Mouse (Mus musculus) thymus, adult 2 months (tissue): ENCODE measurements around the gene Gadd45a.

ENCODE experiments used
- CTCF ChIP-seq: fragments of 200-500 bp; IDR thresholded peaks from 2 replicates; pipeline ENCODE4 v1.5.1; 2012; ENCODE audit warnings: mild to moderate bottlenecking, control low read depth, low read length, moderate library complexity, borderline replicate concordance; ENCODE audit not compliant: control insufficient read depth, poor library complexity, insufficient read depth; ENCODE audit errors: extremely low read depth
- POLR2A ChIP-seq: fragments of 200-500 bp; IDR thresholded peaks from 2 replicates; pipeline ENCODE4 v1.6.1; 2012; ENCODE audit warnings: mild to moderate bottlenecking, low read length, control low read depth, moderate library complexity; ENCODE audit not compliant: control insufficient read depth, poor library complexity, insufficient read depth; ENCODE audit errors: extremely low read depth

DNA sequence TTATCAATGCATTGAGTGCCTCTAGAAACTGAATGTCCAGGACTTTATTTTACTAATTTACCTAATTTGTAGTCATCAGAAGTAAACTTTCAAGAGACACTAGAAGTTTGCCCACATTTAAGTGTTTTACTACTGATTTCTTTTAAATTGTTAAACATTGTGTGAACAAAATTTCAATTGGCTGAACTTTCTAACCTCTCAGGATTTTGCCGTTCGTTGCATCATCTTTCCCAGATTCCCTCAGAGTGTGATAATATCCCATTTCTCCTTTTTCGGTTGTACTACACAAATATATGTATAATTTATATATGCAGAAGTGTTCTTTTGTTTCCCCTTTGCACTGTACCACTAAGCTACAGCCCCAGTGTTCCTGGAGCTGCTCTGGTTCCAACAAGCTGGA is 7.3 kb downstream of the Gadd45a start:
- TF ChIP-seq POLR2A (no peak), CTCF (no peak)
